Mouse (Mus musculus) mature B cell (primary cell): ENCODE data around the gene Mr1.
"Not testable (repeated sequence)": the region's sequence is repeated elsewhere in the genome, so short reads cannot be mapped to it uniquely, and the experiment has no call there.

Experiments
- in situ Hi-C: fragments of 300-500 bp; cut with MboI; formaldehyde crosslinking; loops from 2 replicates; pipeline ENCODE4 v1.14.3; 2019

Mr1 gene

GRCm38 (mm10) chr1:155146572-155146980 is at the start of gene Mr1:
Mr1 (minus strand) TSS chr1:155146814.
- in situ Hi-C loops, result no loop called here

- in situ Hi-C loops, result no loop called here
These were observed 46.3 kb upstream of the Mr1 start for GRCm38 (mm10) chr1:155192805-155193368.

GRCm38 (mm10) chr1:155191671-155192070 is 45.1 kb upstream of the Mr1 start:
- in situ Hi-C loops, result no loop called here

- in situ Hi-C loops, result no loop called here
These were observed 44.6 kb upstream of the Mr1 start for GRCm38 (mm10) chr1:155191219-155191618.

GRCm38 (mm10) chr1:155188656-155189055 is 42.0 kb upstream of the Mr1 start:
- in situ Hi-C loops, result no loop called here

GRCm38 (mm10) chr1:155184191-155184590 is 37.6 kb upstream of the Mr1 start:
- in situ Hi-C loops, result no loop called here

- in situ Hi-C loops, result no loop called here
These were observed 31.7 kb upstream of the Mr1 start for GRCm38 (mm10) chr1:155178192-155178924.

GRCm38 (mm10) chr1:155174424-155174823 is 27.8 kb upstream of the Mr1 start:
- in situ Hi-C loops, result no loop called here

GRCm38 (mm10) chr1:155173644-155174016 is 27.0 kb upstream of the Mr1 start:
- in situ Hi-C loops, result not testable (repeated sequence)

GRCm38 (mm10) chr1:155172895-155173643 is 26.5 kb upstream of the Mr1 start:
- in situ Hi-C loops, result no loop called here

GRCm38 (mm10) chr1:155169935-155170334 is 23.3 kb upstream of the Mr1 start:
- in situ Hi-C loops, result no loop called here

GRCm38 (mm10) chr1:155167453-155167852 is 20.8 kb upstream of the Mr1 start:
- in situ Hi-C loops, result no loop called here

GRCm38 (mm10) chr1:155158970-155159484 is 12.4 kb upstream of the Mr1 start:
- in situ Hi-C loops, result no loop called here

GRCm38 (mm10) chr1:155158141-155158969 is 11.7 kb upstream of the Mr1 start, which contains the start of gene Stx6:
Stx6 (plus strand) TSS chr1:155158715.
- in situ Hi-C loops, result no loop called here

- in situ Hi-C loops, result no loop called here
These were observed 7.3 kb upstream of the Mr1 start for GRCm38 (mm10) chr1:155153906-155154305.

- in situ Hi-C loops, result no loop called here
These were observed 4.2 kb upstream of the Mr1 start for GRCm38 (mm10) chr1:155150821-155151220.

GRCm38 (mm10) chr1:155149403-155149802 is 2.8 kb upstream of the Mr1 start:
- in situ Hi-C loops, result no loop called here

- in situ Hi-C loops, result no loop called here
These were observed 614 bp upstream of the Mr1 start for GRCm38 (mm10) chr1:155147228-155147627.

- in situ Hi-C loops, result no loop called here
These were observed 994 bp downstream of the Mr1 start for GRCm38 (mm10) chr1:155145620-155146019.

- in situ Hi-C loops, result loop anchor here (5.0 kb wide), 1 partner anchor 88 kb away; no protein-coding TSS in a partner anchor
These were observed 6.5 kb downstream of the Mr1 start for GRCm38 (mm10) chr1:155140076-155140475.

GRCm38 (mm10) chr1:155138795-155139194 is 7.8 kb downstream of the Mr1 start:
- in situ Hi-C loops, result loop anchor here (5.0 kb wide), 1 partner anchor 36 kb away; no protein-coding TSS in a partner anchor
